Mouse (Mus musculus) lung, postnatal 0 days (tissue): ENCODE measurements around the gene Ep400.

Experiments used
- CTCF ChIP-seq: IDR thresholded peaks from 2 replicates; pipeline ENCODE4 v1.5.1; 2016; ENCODE audit warnings: antibody characterized with exemption, mild to moderate bottlenecking
- EP300 ChIP-seq: IDR thresholded peaks from 2 replicates; pipeline ENCODE4 v1.6.1; 2016; ENCODE audit warnings: antibody characterized with exemption, mild to moderate bottlenecking, control low read depth

DNA sequence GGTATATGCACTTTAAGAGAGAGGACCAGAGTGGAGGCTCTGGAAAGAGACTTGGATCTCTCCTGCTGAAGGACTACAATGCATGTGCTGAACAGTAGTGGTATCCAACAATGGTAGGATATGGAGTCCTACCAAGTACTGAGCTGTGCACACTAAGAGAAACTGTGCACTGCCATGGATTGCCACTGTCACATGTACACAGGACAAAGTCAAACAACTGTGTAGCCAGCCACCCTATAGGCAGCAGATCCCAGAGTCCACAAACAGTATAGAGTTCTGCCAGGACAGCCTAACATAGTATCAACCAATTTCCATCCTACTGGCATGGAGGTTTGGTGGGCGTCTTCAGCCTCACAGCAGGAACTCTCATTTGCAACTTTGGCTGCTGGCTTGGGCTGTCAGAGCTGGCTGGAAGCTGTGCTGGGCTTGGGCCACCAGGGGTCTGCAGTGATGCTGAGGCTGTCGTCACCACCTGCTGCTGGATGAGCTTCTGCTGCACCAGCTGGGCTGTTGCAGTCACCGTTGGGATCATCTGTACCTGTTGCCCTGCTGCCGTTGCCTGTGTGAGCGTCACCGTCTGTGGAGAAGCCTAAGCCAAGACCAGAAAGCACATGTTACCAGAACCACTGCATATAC lies 104.9 kb downstream of the Ep400 start:
- TF ChIP-seq CTCF = no peak
- TF ChIP-seq EP300 = no peak
